In genomic region chr11:120641255-120641654, GRCm38 (mm10) we compare ENCODE assay signal across 21 mouse cellular contexts. TPM values are rescaled to one million over a fixed set of nuclear protein-coding genes. Genes with fewer than 3 reads are reported as not detected.
DNase-seq lines count a peak whose midpoint lies in the region; ATAC-seq lines count a peak whose summit lies in the region.
"Had no signal": no experiment of that assay in that cellular context is flagged by ENCODE, and none has a peak within 500 bp of the region (broad histone marks: within the 10 kb centered on the region; RNA-seq: fewer than 3 reads in every experiment).

No protein-coding gene starts in this region.

- H3K36me3 ChIP-seq in heart, embryonic 15.5 days, result no peaks in the 10 kb centered on the region
- no peaks in the 10 kb centered on the region for H3K36me3 ChIP-seq in midbrain, embryonic 12.5 days
- H3K36me3 ChIP-seq in midbrain, embryonic 15.5 days (replicated peaks), result no peaks in the 10 kb centered on the region
- no peaks in the 10 kb centered on the region for H3K36me3 ChIP-seq in embryonic facial prominence, embryonic 10.5 days (replicated peaks)
- H3K36me3 ChIP-seq in limb, embryonic 12.5 days, result no peaks in the 10 kb centered on the region
- H3K36me3 ChIP-seq: embryonic facial prominence, embryonic 15.5 days; hindbrain, embryonic 15.5 days; limb, embryonic 15.5 days had no signal

- H3K27me3 ChIP-seq in heart, embryonic 15.5 days, result no peaks in the 10 kb centered on the region; the same call in 1 of the 2 replicates
- H3K27me3 ChIP-seq in midbrain, embryonic 12.5 days, result peaks cover 21% of the 10 kb centered on the region
- H3K27me3 ChIP-seq in midbrain, embryonic 15.5 days (replicated peaks), result no peaks in the 10 kb centered on the region
- peaks cover 34% of the 10 kb centered on the region for H3K27me3 ChIP-seq in embryonic facial prominence, embryonic 10.5 days (replicated peaks; ENCODE audit: low read depth, poor library complexity, severe bottlenecking)
- H3K27me3 ChIP-seq in limb, embryonic 12.5 days, result no peaks in the 10 kb centered on the region; the same call in 1 of the 2 replicates
- H3K27me3 ChIP-seq: embryonic facial prominence, embryonic 15.5 days; hindbrain, embryonic 15.5 days; limb, embryonic 15.5 days had no signal

- ATAC-seq in heart, embryonic 15.5 days (replicated peaks; ENCODE audit: insufficient number of reproducible peaks, insufficient read depth, low FRiP score, low read depth), result no peak
- ATAC-seq in midbrain, embryonic 12.5 days (ENCODE audit: low FRiP score, low read depth), result no peak
- no peak for ATAC-seq in midbrain, embryonic 15.5 days (replicated peaks)
- ATAC-seq in limb, embryonic 12.5 days (ENCODE audit: insufficient number of reproducible peaks, insufficient read depth, low FRiP score, low TSS enrichment, low read depth), result no peak
- ATAC-seq: forebrain, embryonic 13.5 days; intestine, postnatal 0 days; liver, postnatal 0 days; midbrain, embryonic 16.5 days had no signal

- H3K27ac ChIP-seq in heart, embryonic 15.5 days, result no peak overlapping the region
- H3K27ac ChIP-seq in midbrain, embryonic 12.5 days (replicated peaks), result no peak overlapping the region
- H3K27ac ChIP-seq in midbrain, embryonic 15.5 days, result no peak overlapping the region
- 0 out of 2 replicates have a peak overlapping the region, but pooled peaks have one; percentile 5 for H3K27ac ChIP-seq in embryonic facial prominence, embryonic 10.5 days (replicated peaks)
- H3K27ac ChIP-seq in limb, embryonic 12.5 days, result no peak overlapping the region
- H3K27ac ChIP-seq: embryonic facial prominence, embryonic 15.5 days; forebrain, embryonic 13.5 days; hindbrain, embryonic 15.5 days; limb, embryonic 15.5 days had no signal

- intact Hi-C loops in heart, postnatal 25 days (cut with DNase I), result no loop called here

- WGBS in heart, embryonic 15.5 days, result 57% methylated on average over 9 of the region's 9 CpGs
- 68% methylated on average over 9 of the region's 9 CpGs for WGBS in midbrain, embryonic 12.5 days
- WGBS in midbrain, embryonic 15.5 days, result 66% methylated on average over 9 of the region's 9 CpGs
- WGBS in embryonic facial prominence, embryonic 10.5 days, result 62% methylated on average over 9 of the region's 9 CpGs
- WGBS in limb, embryonic 12.5 days, result 44% methylated on average over 9 of the region's 9 CpGs

- 0 out of 2 replicates have a peak overlapping the region, but pooled peaks have one; percentile 10 for H3K9ac ChIP-seq in heart, embryonic 15.5 days
- H3K9ac ChIP-seq in midbrain, embryonic 12.5 days (replicated peaks), result 0 out of 2 replicates have a peak overlapping the region, but pooled peaks have one; percentile 31
- H3K9ac ChIP-seq in midbrain, embryonic 15.5 days, result no peak overlapping the region
- H3K9ac ChIP-seq in limb, embryonic 12.5 days (replicated peaks), result peak overlapping the region; percentile 27; the same call in 1 of the 2 replicates
- H3K9ac ChIP-seq: embryonic facial prominence, embryonic 15.5 days; forebrain, embryonic 13.5 days; hindbrain, embryonic 15.5 days; limb, embryonic 15.5 days; liver, postnatal 0 days had no signal

- H3K4me2 ChIP-seq in heart, embryonic 15.5 days, result no peak overlapping the region
- H3K4me2 ChIP-seq in midbrain, embryonic 12.5 days (replicated peaks), result no peak overlapping the region
- H3K4me2 ChIP-seq in midbrain, embryonic 15.5 days, result no peak overlapping the region
- peak overlapping the region; percentile 4; the same call in 1 of the 2 replicates for H3K4me2 ChIP-seq in limb, embryonic 12.5 days
- H3K4me2 ChIP-seq: forebrain, embryonic 13.5 days; hindbrain, embryonic 15.5 days had no signal

- DNase-seq in heart, postnatal 25 days (ENCODE audit: low spot score), result no peak
- no peak for DNase-seq in embryonic facial prominence, embryonic 10.5 days (ENCODE audit: low spot score)
- DNase-seq in adrenal gland, adult 8-10 months, result no peak
- DNase-seq: cerebellum, adult 9-10 months; kidney, postnatal 10 days; liver, postnatal 0 days; lung, postnatal 36 days; right cerebral cortex, postnatal 4 days; thymus, adult 18-20 months had no signal

- peaks cover 16% of the 10 kb centered on the region for H3K4me1 ChIP-seq in heart, embryonic 15.5 days (replicated peaks)
- H3K4me1 ChIP-seq in midbrain, embryonic 12.5 days, result peaks cover 14% of the 10 kb centered on the region
- H3K4me1 ChIP-seq in midbrain, embryonic 15.5 days, result peaks cover 14% of the 10 kb centered on the region
- peaks cover 31% of the 10 kb centered on the region for H3K4me1 ChIP-seq in embryonic facial prominence, embryonic 10.5 days
- peaks cover 14% of the 10 kb centered on the region for H3K4me1 ChIP-seq in limb, embryonic 12.5 days (replicated peaks)

- H3K9me3 ChIP-seq in heart, embryonic 15.5 days (replicated peaks), result no peaks in the 10 kb centered on the region
- H3K9me3 ChIP-seq in midbrain, embryonic 12.5 days, result no peaks in the 10 kb centered on the region
- H3K9me3 ChIP-seq in midbrain, embryonic 15.5 days, result no peaks in the 10 kb centered on the region
- H3K9me3 ChIP-seq in embryonic facial prominence, embryonic 10.5 days, result no peaks in the 10 kb centered on the region
- no peaks in the 10 kb centered on the region for H3K9me3 ChIP-seq in limb, embryonic 12.5 days
- H3K9me3 ChIP-seq: embryonic facial prominence, embryonic 15.5 days; forebrain, embryonic 13.5 days; hindbrain, embryonic 15.5 days; limb, embryonic 15.5 days had no signal

- no peak overlapping the region for H3K4me3 ChIP-seq in heart, embryonic 15.5 days
- H3K4me3 ChIP-seq in midbrain, embryonic 12.5 days, result no peak overlapping the region
- H3K4me3 ChIP-seq in midbrain, embryonic 15.5 days, result no peak overlapping the region
- H3K4me3 ChIP-seq in embryonic facial prominence, embryonic 10.5 days, result no peak overlapping the region
- 0 out of 2 replicates have a peak overlapping the region, but pooled peaks have one; percentile 2 for H3K4me3 ChIP-seq in limb, embryonic 12.5 days (replicated peaks)
- H3K4me3 ChIP-seq: embryonic facial prominence, embryonic 15.5 days; forebrain, embryonic 13.5 days; hindbrain, embryonic 15.5 days; limb, embryonic 15.5 days had no signal

RNA-seq across cellular contexts. Expression of gene Pycr1, which starts 2.3 kb away (rescaled TPM):
- 17.1 and 23.5 TPM in 2 replicates for polyA plus RNA-seq in heart, embryonic 15.5 days (2015; fragmentation: Nextera tagmentation; extraction: Ambion mirVana)
- total RNA-seq in heart, postnatal 25 days (2021), result 1 to 10 TPM; 1.6 to 2.3 TPM
- polyA plus RNA-seq in midbrain, embryonic 12.5 days (2016; fragmentation: Nextera tagmentation; extraction: Ambion mirVana), result 31.6 and 34.1 TPM in 2 replicates
- polyA plus RNA-seq in midbrain, embryonic 15.5 days (2015; fragmentation: Nextera tagmentation; extraction: Ambion mirVana), result 18.2 and 21.2 TPM in 2 replicates
- polyA plus RNA-seq in embryonic facial prominence, embryonic 10.5 days (2016; fragmentation: Nextera tagmentation; extraction: Ambion mirVana), result 32.7 and 33.7 TPM in 2 replicates
- polyA plus RNA-seq in limb, embryonic 12.5 days (2016; fragmentation: Nextera tagmentation; extraction: Ambion mirVana), result 29.9 and 34.3 TPM in 2 replicates
- 1 to 10 TPM in 3 of 4 experiments, under 1 TPM in 1; 0.73 to 2.0 (median 1.3) TPM for total RNA-seq in adrenal gland, adult 8-10 months (2022)

RNA-seq across cellular contexts. Expression of gene Myadml2, which starts 6.7 kb away (rescaled TPM):
- 13.2 and 15.4 TPM in 2 replicates for polyA plus RNA-seq in heart, embryonic 15.5 days (2015; fragmentation: Nextera tagmentation; extraction: Ambion mirVana)
- 10 to 100 TPM; 78.3 to 78.8 TPM for total RNA-seq in heart, postnatal 25 days (2021)
- 0.99 TPM in 1 of 2 replicates, not detected in the other for polyA plus RNA-seq in midbrain, embryonic 12.5 days (2016; fragmentation: Nextera tagmentation; extraction: Ambion mirVana)
- 0.90 and 1.2 TPM in 2 replicates for polyA plus RNA-seq in midbrain, embryonic 15.5 days (2015; fragmentation: Nextera tagmentation; extraction: Ambion mirVana)
- not detected in 2 replicates for polyA plus RNA-seq in embryonic facial prominence, embryonic 10.5 days (2016; fragmentation: Nextera tagmentation; extraction: Ambion mirVana)
- polyA plus RNA-seq in limb, embryonic 12.5 days (2016; fragmentation: Nextera tagmentation; extraction: Ambion mirVana), result 0.36 and 0.68 TPM in 2 replicates
- 1 to 10 TPM in 1 of 4 experiments, under 1 TPM in 2, not detected in 1; 0.65 to 1.2 (median 0.81) TPM for total RNA-seq in adrenal gland, adult 8-10 months (2022)
- polyA plus RNA-seq: C2C12; intestine, postnatal 0 days had no signal

RNA-seq across cellular contexts. Expression of gene Mafg, which starts 7.9 kb away (rescaled TPM):
- polyA plus RNA-seq in heart, embryonic 15.5 days (2015; fragmentation: Nextera tagmentation; extraction: Ambion mirVana), result 17.8 and 21.2 TPM in 2 replicates
- total RNA-seq in heart, postnatal 25 days (2021), result 10 to 100 TPM; 38.7 to 42.1 TPM
- 33.3 and 36.8 TPM in 2 replicates for polyA plus RNA-seq in midbrain, embryonic 12.5 days (2016; fragmentation: Nextera tagmentation; extraction: Ambion mirVana)
- polyA plus RNA-seq in midbrain, embryonic 15.5 days (2015; fragmentation: Nextera tagmentation; extraction: Ambion mirVana), result 42.0 and 45.2 TPM in 2 replicates
- 24.2 and 25.1 TPM in 2 replicates for polyA plus RNA-seq in embryonic facial prominence, embryonic 10.5 days (2016; fragmentation: Nextera tagmentation; extraction: Ambion mirVana)
- 28.8 and 29.9 TPM in 2 replicates for polyA plus RNA-seq in limb, embryonic 12.5 days (2016; fragmentation: Nextera tagmentation; extraction: Ambion mirVana)
- total RNA-seq in adrenal gland, adult 8-10 months (2022), result 10 to 100 TPM; 53.2 to 74.4 (median 69.7) TPM

RNA-seq across cellular contexts. Expression of gene Sirt7, which starts 16.2 kb away (rescaled TPM):
- 17.6 and 25.1 TPM in 2 replicates for polyA plus RNA-seq in heart, embryonic 15.5 days (2015; fragmentation: Nextera tagmentation; extraction: Ambion mirVana)
- 1 to 10 TPM; 7.7 to 8.3 TPM for total RNA-seq in heart, postnatal 25 days (2021)
- polyA plus RNA-seq in midbrain, embryonic 12.5 days (2016; fragmentation: Nextera tagmentation; extraction: Ambion mirVana), result 40.4 and 48.2 TPM in 2 replicates
- polyA plus RNA-seq in midbrain, embryonic 15.5 days (2015; fragmentation: Nextera tagmentation; extraction: Ambion mirVana), result 45.8 and 48.2 TPM in 2 replicates
- 27.7 and 29.5 TPM in 2 replicates for polyA plus RNA-seq in embryonic facial prominence, embryonic 10.5 days (2016; fragmentation: Nextera tagmentation; extraction: Ambion mirVana)
- polyA plus RNA-seq in limb, embryonic 12.5 days (2016; fragmentation: Nextera tagmentation; extraction: Ambion mirVana), result 29.5 and 29.9 TPM in 2 replicates
- total RNA-seq in adrenal gland, adult 8-10 months (2022), result 10 to 100 TPM; 61.1 to 97.1 (median 75.7) TPM

RNA-seq across cellular contexts. Expression of gene Notum, which starts 19.7 kb away (rescaled TPM):
- 1.5 and 2.7 TPM in 2 replicates for polyA plus RNA-seq in heart, embryonic 15.5 days (2015; fragmentation: Nextera tagmentation; extraction: Ambion mirVana)
- under 1 TPM in 1 of 2 experiments, not detected in 1; 0.20 TPM for total RNA-seq in heart, postnatal 25 days (2021)
- polyA plus RNA-seq in midbrain, embryonic 12.5 days (2016; fragmentation: Nextera tagmentation; extraction: Ambion mirVana), result 0.58 and 0.87 TPM in 2 replicates
- polyA plus RNA-seq in midbrain, embryonic 15.5 days (2015; fragmentation: Nextera tagmentation; extraction: Ambion mirVana), result 1.4 and 1.8 TPM in 2 replicates
- polyA plus RNA-seq in embryonic facial prominence, embryonic 10.5 days (2016; fragmentation: Nextera tagmentation; extraction: Ambion mirVana), result 4.4 and 4.8 TPM in 2 replicates
- polyA plus RNA-seq in limb, embryonic 12.5 days (2016; fragmentation: Nextera tagmentation; extraction: Ambion mirVana), result 8.8 and 12.6 TPM in 2 replicates
- 1 to 10 TPM; 5.1 to 9.0 (median 7.2) TPM for total RNA-seq in adrenal gland, adult 8-10 months (2022)
- total RNA-seq: granulocyte monocyte progenitor cell, adult 5-6 weeks had no signal
